Mouse (Mus musculus): ENCODE data around the gene Setx. TPM values are rescaled to one million over a fixed set of nuclear protein-coding genes. Genes with fewer than 3 reads are reported as not detected.

Gene Setx
- 137 TPM for total RNA-seq (2023)

DNA sequence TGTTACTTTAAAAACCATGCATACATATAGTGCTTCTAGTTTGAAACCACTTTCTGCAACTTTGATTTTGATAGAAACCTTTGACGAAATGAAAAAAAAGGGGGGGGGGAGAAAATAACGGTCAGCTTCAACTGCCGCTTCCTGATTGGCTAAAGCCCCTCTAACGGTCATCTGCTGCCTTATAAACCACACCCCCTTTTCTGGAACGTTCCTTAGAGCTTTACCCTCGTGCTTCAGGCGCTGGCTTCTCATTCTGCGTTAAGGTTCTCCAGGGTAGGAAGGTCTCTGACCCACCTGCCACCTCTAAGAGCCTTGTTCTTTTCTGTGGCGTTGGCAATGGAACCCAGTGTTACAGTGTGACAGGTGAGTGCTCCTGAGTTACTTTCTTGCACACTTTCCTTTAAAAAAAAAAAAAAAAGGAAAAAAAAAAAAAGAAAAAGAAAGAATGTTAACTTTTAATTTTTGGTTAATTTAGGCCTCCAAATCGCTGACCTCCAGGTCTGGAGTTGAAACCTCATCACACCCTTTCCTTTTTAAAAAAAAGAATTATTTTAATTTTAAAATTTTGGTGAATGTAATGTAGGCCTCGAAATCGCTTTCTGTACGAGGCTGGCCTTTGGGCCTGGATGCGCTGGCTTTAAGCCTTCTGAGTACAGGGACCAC lies at the start of gene Setx:
Setx (plus strand) TSS at position 275 of the 663 bp plus-strand sequence.

Other genes with a start within 250 kb of the Setx start
- not detected for gene Barhl1, start 207.5 kb upstream of the Setx start, total RNA-seq (2023)
- not detected for gene Cfap77, start 69.1 kb upstream of the Setx start, total RNA-seq (2023)
- gene Ttf1, start 63.9 kb upstream of the Setx start, total RNA-seq (2023), result 26.5 TPM
- 14.3 TPM for gene Ntng2, start 128.8 kb downstream of the Setx start, total RNA-seq (2023)
- 42.7 TPM for gene Med27, start 222.6 kb downstream of the Setx start, total RNA-seq (2023)